Mouse (Mus musculus): ENCODE measurements around the gene Ddx54. TPM values are rescaled to one million over a fixed set of nuclear protein-coding genes. Genes with fewer than 3 reads are reported as not detected.

Gene Ddx54
- total RNA-seq, 1 experiment, result 90.7 TPM

DNA sequence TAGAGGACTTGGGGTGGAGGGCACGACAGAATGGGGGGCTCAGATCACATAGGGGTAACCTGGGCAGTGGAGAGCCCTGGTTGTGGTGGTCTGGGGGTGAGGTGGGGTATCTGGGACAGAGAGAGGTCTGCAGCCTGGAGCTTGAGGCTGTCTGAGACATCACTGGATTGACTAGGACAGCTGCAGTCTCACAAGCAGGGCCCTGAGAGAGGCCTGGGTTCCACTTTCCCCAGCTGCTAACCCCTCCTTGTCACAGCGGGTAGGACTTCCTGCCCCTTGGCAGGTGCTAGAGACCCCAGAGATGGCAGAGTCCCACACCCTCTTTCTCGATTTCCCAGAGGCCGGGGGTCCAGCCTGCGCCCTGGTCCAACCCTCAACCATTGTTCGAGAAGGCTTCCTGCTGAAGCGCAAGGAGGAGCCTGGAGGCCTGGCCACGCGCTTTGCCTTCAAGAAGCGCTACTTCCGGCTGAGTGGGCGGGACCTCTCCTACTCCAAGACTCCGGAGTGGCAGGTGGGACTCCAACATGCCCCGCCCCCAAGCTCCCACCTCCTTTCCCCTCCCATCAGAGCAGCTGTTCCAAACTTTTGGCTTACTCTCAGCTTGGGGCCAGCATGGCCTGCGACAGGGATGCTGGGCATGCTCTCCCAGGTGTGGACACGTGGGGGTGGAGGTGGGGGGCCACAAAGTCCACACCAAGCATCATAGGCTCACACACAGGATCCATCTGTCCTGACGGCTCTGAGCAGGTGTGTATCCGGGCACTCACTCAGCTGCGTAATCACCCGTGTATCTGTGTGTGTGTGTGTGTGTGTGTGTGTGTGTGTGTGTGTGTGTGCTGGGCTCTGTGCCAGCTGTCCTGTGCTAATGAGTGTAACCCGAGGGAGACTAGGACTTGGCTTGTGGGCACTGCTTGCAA lies 61.9 kb downstream of the Ddx54 start:
- peaks cover 5 to 10% of the 10 kb centered on the region in 2 experiments; a peak in 3 of 4 replicates for H3K4me1 ChIP-seq (ENCODE audit: control insufficient read depth in 2 of 2, insufficient read depth in 2 of 2, low read length in 2 of 2, poor library complexity in 1 of 2)
- no peak for TF ChIP-seq MAFK (IDR thresholded peaks at IDR 0.05; ENCODE audit: insufficient read depth, low read depth, low read length)
- no peak for TF ChIP-seq HCFC1 (IDR thresholded peaks at IDR 0.05; ENCODE audit: borderline replicate concordance, insufficient read depth, low read length)
- no peak for TF ChIP-seq ZC3H11A (IDR thresholded peaks at IDR 0.05; ENCODE audit: borderline replicate concordance, low read depth, low read length)
- TF ChIP-seq ZNF384 (IDR thresholded peaks at IDR 0.05; ENCODE audit: low read depth, low read length), result no peak
- no peak for TF ChIP-seq CHD2 (IDR thresholded peaks at IDR 0.05; ENCODE audit: low read depth, low read length)
- in situ Hi-C loops (cut with MboI; ENCODE audit: low sequenced_read_pairs in 2 of 2, unreplicated experiment in 2 of 2), result no loop called here
- DNase-seq (ENCODE audit: low read depth, low spot score), result peak; percentile 94
- no peak overlapping the region for H3K4me3 ChIP-seq (ENCODE audit: insufficient read depth in 1 of 2, low read depth in 1 of 2, low read length in 2 of 2, poor library complexity in 1 of 2, severe bottlenecking in 1 of 2)
- peak overlapping the region; percentile 45; the same call in 1 of the 2 replicates for H3K9ac ChIP-seq (ENCODE audit: insufficient read depth, low read depth, low read length, poor library complexity, severe bottlenecking)
- no peaks in the 10 kb centered on the region for H3K36me3 ChIP-seq (ENCODE audit: control insufficient read depth, insufficient read depth, low read length, poor library complexity, severe bottlenecking)
- H3K27ac ChIP-seq (ENCODE audit: insufficient read depth, low read depth, low read length, poor library complexity, severe bottlenecking), result no peak overlapping the region
- H3K9me3 ChIP-seq (ENCODE audit: control insufficient read depth, insufficient read depth, low read depth, low read length), result no peaks in the 10 kb centered on the region

GRCm38 (mm10) chr5:120677516-120677915 lies 65.0 kb downstream of the Ddx54 start:
- H3K4me1 ChIP-seq (ENCODE audit: control insufficient read depth in 2 of 2, insufficient read depth in 2 of 2, low read length in 2 of 2, poor library complexity in 1 of 2), result peaks cover 6 to 18% of the 10 kb centered on the region in 2 experiments; a peak in 3 of 4 replicates
- peak; percentile 96 for DNase-seq (ENCODE audit: low read depth, low spot score)
- H3K9me3 ChIP-seq (ENCODE audit: control insufficient read depth, insufficient read depth, low read depth, low read length), result no peaks in the 10 kb centered on the region
- H3K4me3 ChIP-seq (ENCODE audit: insufficient read depth in 1 of 2, low read depth in 1 of 2, low read length in 2 of 2, poor library complexity in 1 of 2, severe bottlenecking in 1 of 2), result no peak overlapping the region
- H3K27ac ChIP-seq (ENCODE audit: insufficient read depth, low read depth, low read length, poor library complexity, severe bottlenecking), result no peak overlapping the region
- no peak overlapping the region for H3K9ac ChIP-seq (ENCODE audit: insufficient read depth, low read depth, low read length, poor library complexity, severe bottlenecking)
- peaks cover 3% of the 10 kb centered on the region; the same call in 1 of the 2 replicates for H3K36me3 ChIP-seq (ENCODE audit: control insufficient read depth, insufficient read depth, low read length, poor library complexity, severe bottlenecking)
- no peak for TF ChIP-seq HCFC1 (IDR thresholded peaks at IDR 0.05; ENCODE audit: borderline replicate concordance, insufficient read depth, low read length)
- no peak for TF ChIP-seq ZNF384 (IDR thresholded peaks at IDR 0.05; ENCODE audit: low read depth, low read length)
- in situ Hi-C loops (cut with MboI; ENCODE audit: low sequenced_read_pairs in 2 of 2, unreplicated experiment in 2 of 2), result no loop called here

Other genes starting within 250 kb of the Ddx54 start
- 0.13 and 0.16 TPM in 2 replicates for gene Lhx5, start 181.0 kb upstream of the Ddx54 start, total RNA-seq (2012; rRNA removed)
- gene Sdsl, start 139.9 kb upstream of the Ddx54 start, total RNA-seq (2012; rRNA removed), result 0.67 TPM in 1 of 2 replicates, not detected in the other
- 0.22 TPM in 1 of 2 replicates, not detected in the other for gene Sds, start 136.2 kb upstream of the Ddx54 start, total RNA-seq (2012; rRNA removed)
- gene Plbd2, start 109.1 kb upstream of the Ddx54 start, total RNA-seq (2012; rRNA removed), result 35.3 and 59.2 TPM in 2 replicates
- gene Slc8b1, start 101.6 kb upstream of the Ddx54 start, total RNA-seq (2012; rRNA removed), result 20.5 and 34.5 TPM in 2 replicates
- gene Tpcn1, start 24.1 kb upstream of the Ddx54 start, total RNA-seq (2012; rRNA removed), result 14.2 and 14.9 TPM in 2 replicates
- 0.16 TPM in 1 of 2 replicates, not detected in the other for gene Iqcd, start 23.7 kb upstream of the Ddx54 start, total RNA-seq (2012; rRNA removed)
- 20.6 and 23.7 TPM in 2 replicates for gene Rita1, start 150 bp upstream of the Ddx54 start, total RNA-seq (2012; rRNA removed)
- gene Cfap73, start 21.5 kb downstream of the Ddx54 start, total RNA-seq (2012; rRNA removed), result not detected in 2 replicates
- gene Rasal1, start 36.1 kb downstream of the Ddx54 start, total RNA-seq (2012; rRNA removed), result 3.5 and 6.9 TPM in 2 replicates
- gene Dtx1, start 99.2 kb downstream of the Ddx54 start, total RNA-seq (2012; rRNA removed), result 13.6 and 29.4 TPM in 2 replicates
- 0.85 and 1.3 TPM in 2 replicates for gene Oas2, start 137.1 kb downstream of the Ddx54 start, total RNA-seq (2012; rRNA removed)
- gene Oas3, start 164.9 kb downstream of the Ddx54 start, total RNA-seq (2012; rRNA removed), result 1.6 and 2.4 TPM in 2 replicates
- gene Oas1e, start 182.8 kb downstream of the Ddx54 start, total RNA-seq (2012; rRNA removed), result 0.18 and 0.32 TPM in 2 replicates
- gene Oas1c, start 199.8 kb downstream of the Ddx54 start, total RNA-seq (2012; rRNA removed), result 1.2 and 1.6 TPM in 2 replicates
- 0.45 and 1.1 TPM in 2 replicates for gene Oas1f, start 234.6 kb downstream of the Ddx54 start, total RNA-seq (2012; rRNA removed)
- not detected in 2 replicates for gene Oas1h, start 248.7 kb downstream of the Ddx54 start, total RNA-seq (2012; rRNA removed)

Data from ES-E14 (cell line).